Mouse (Mus musculus): Measurements from ENCODE around the gene Gm20388.

DNA sequence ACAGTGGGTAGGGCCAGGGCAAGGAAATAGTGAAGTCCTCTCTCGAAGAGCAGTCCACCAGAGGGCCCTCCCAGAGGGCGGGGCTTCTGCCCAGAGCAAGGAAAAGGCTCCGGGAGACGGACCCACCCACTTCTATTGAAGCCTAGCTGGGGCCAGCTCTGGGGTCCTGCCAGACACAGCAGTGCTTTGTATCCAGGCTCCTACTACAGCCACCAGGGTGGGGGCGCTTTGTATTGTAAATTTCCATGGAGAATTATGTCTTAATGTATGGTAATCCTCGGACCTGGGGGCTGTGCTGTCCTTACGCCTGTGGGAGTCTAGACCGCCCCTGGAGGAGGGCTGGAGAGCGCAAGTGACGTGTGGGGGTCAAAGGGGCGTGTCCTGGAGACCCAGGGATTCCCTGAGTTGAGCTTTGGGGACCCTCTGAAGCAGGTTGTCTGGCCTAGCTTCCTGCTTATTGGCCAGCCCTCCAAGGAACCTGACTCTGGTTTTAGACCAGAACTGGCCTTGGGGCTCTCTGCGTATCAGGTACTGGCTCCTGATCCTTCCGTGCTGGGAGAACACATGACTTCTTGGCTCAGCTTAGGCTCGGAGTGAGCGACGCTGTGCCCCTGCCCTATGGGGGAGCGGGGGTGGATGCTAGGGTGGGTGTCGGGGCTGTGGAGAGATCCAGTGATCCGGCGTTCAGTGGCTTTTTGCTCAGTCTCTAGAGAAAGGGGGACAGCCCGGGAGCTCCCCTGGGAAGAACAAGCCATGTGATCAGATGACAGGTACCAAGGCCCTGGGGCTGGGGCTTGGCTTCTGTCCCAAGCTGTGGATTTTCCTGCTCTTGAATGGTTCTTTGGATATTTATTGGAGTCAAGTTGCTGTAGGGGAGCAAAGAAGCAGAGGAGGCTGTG is 598.7 kb downstream of the Gm20388 start:
- TF ChIP-seq CTCF (IDR thresholded peaks at IDR 0.05; ENCODE audit: low read depth, low read length) (no peak), GATA2 (IDR thresholded peaks at IDR 0.05; ENCODE audit: borderline replicate concordance, low read depth, low read length) (no peak), POLR2AphosphoS5 (IDR thresholded peaks at IDR 0.05; ENCODE audit: insufficient replicate concordance, low read depth, low read length) (no peak), TAL1 (conservative IDR thresholded peaks at IDR 0.05; ENCODE audit: low read depth, low read length) (no peak), GATA1 (IDR thresholded peaks at IDR 0.05; ENCODE audit: borderline replicate concordance, low read length) (no peak)

All from G1E (cell line).